17 mouse cellular contexts compared by ENCODE assay signal in the genomic region with DNA sequence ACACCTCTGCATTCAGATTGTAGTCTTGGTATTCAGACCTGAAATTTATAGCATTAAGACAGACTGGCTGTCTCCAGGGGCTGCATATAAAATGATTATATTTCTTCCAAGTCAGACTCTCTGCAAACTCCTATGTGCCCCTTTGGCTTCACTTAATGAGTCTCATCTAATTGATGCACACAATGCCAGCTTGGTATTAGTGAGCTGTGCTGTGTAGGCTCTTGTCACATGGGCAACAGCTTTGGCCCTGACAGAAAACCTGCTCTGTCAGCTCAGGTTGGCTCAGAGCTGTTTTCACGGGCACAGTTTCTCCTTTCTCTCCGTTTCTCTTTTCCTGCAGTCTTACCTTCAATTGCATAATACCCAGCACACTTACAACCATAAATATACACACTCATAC.
"Had no signal": no experiment of that assay in that cellular context is flagged by ENCODE, and none has a peak within 500 bp of the region (broad histone marks: within the 10 kb centered on the region; RNA-seq: fewer than 3 reads in every experiment).

No protein-coding gene starts in this region.

- H3K9me3 ChIP-seq: midbrain, embryonic 10.5 days; midbrain, embryonic 13.5 days; midbrain, embryonic 15.5 days; neural tube, embryonic 13.5 days; neural tube, embryonic 15.5 days had no signal

- H3K4me2 ChIP-seq: lung, embryonic 14.5 days; midbrain, embryonic 13.5 days; midbrain, embryonic 15.5 days; neural tube, embryonic 13.5 days; neural tube, embryonic 15.5 days had no signal

- H3K4me3 ChIP-seq: midbrain, embryonic 10.5 days; midbrain, embryonic 13.5 days; midbrain, embryonic 15.5 days; myocyte; neural tube, embryonic 13.5 days; neural tube, embryonic 15.5 days had no signal

- H3K36me3 ChIP-seq: midbrain, embryonic 10.5 days; midbrain, embryonic 13.5 days; midbrain, embryonic 15.5 days; neural tube, embryonic 13.5 days; neural tube, embryonic 15.5 days had no signal

- H3K9ac ChIP-seq: lung, embryonic 14.5 days; midbrain, embryonic 13.5 days; midbrain, embryonic 15.5 days; neural tube, embryonic 13.5 days; neural tube, embryonic 15.5 days had no signal

- H3K27ac ChIP-seq: midbrain, embryonic 10.5 days; midbrain, embryonic 13.5 days; midbrain, embryonic 15.5 days; neural tube, embryonic 13.5 days; neural tube, embryonic 15.5 days had no signal

- ATAC-seq: midbrain, embryonic 13.5 days; midbrain, embryonic 15.5 days had no signal

- H3K4me1 ChIP-seq: midbrain, embryonic 10.5 days; midbrain, embryonic 13.5 days; midbrain, embryonic 15.5 days; neural tube, embryonic 13.5 days had no signal

- DNase-seq: lung, adult 18-20 months; lung, embryonic 14.5 days; lung, postnatal 10 days; lung, postnatal 4 days; right cerebral cortex, adult 18-20 months; right cerebral cortex, postnatal 25 days; right cerebral cortex, postnatal 4 days; spleen, adult 18-20 months; thymus, adult 18-20 months; thymus, postnatal 14 days; thymus, postnatal 36 days had no signal
